Mouse (Mus musculus) inflammation-experienced regulatory T-cells (primary cell): ENCODE measurements around the gene Olfr43. TPM values are rescaled to one million over a fixed set of nuclear protein-coding genes. Genes with fewer than 3 reads are reported as not detected.

Source experiments
- polyA plus RNA-seq, 2 experiments: library from polyadenylated mRNA; unstranded; fragments of 100-300 nt; shearing (Covaris generic); gene quantifications; one replicate each; pipeline ENCODE4 v1.2.1; 2017

Gene Olfr43
- 1 to 10 TPM in 1 of 2 experiments, under 1 TPM in 1; 0.23 to 3.4 TPM for polyA plus RNA-seq

GRCm38 (mm10) chr11:74211279-74211678 lies at the start of gene Olfr43:
Gene Olfr43 (minus strand): TSS chr11:74211379.

DNA sequence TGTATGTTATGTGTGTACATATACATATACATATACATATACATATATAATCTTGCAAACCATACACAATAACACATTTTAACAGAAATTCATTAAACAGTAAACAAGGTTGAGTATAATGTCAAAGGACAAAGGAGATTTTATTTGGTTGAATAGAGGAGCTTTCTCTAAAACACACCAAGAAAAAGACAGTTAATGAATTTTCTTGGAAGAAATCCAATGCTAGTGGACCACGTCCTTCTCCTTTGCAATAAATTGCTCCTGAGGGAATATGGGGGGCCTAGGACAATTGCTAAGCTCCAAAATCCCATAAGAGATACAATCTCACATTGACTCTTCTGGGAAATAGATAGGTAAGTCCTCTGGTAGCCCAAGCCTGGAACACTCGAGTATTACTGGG lies 48.3 kb upstream of the Olfr43 start, which contains the start of gene Olfr406:
Gene Olfr406, plus strand, starts transcription at position 301 of the 400 bp plus-strand sequence.

DNA sequence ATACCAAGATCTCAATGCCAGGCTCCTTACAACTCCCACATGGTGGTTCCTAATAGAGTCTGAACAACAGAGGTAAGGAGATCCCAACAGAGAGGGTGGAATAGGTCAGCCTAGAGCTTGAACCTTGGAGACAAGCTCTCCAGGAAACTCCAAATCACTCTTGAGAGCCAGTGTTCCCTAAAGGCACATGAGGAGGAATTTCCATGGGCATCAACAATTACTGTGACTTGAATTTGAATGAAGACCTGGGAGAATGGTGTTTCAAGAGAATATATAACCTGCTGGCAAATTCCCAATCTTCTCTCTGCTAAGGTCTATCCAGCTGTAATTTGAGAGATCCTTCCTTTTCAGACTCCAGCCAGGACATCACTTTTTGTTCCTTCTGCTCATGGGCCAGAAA lies 25.2 kb downstream of the Olfr43 start, which contains the start of gene Olfr403:
Gene Olfr403, plus strand, starts transcription at position 301 of the 400 bp plus-strand sequence.

Other genes starting within 250 kb of the Olfr43 start
- under 1 TPM; 0.28 to 0.37 TPM for gene Olfr398, start 221.0 kb downstream of the Olfr43 start, polyA plus RNA-seq
- gene Olfr139, start 154.8 kb downstream of the Olfr43 start, polyA plus RNA-seq = not detected
- not detected for gene Olfr399, start 154.8 kb downstream of the Olfr43 start, polyA plus RNA-seq
- gene Zfp616, start 141.4 kb downstream of the Olfr43 start, polyA plus RNA-seq = under 1 TPM in 1 of 2 experiments, not detected in 1; 0.21 TPM
- not detected for gene Olfr401, start 97.7 kb downstream of the Olfr43 start, polyA plus RNA-seq
- not detected for gene Olfr402, start 57.9 kb downstream of the Olfr43 start, polyA plus RNA-seq
- gene Olfr403, start 25.1 kb downstream of the Olfr43 start, polyA plus RNA-seq = not detected
- under 1 TPM in 1 of 2 experiments, not detected in 1; 0.64 TPM for gene Olfr406, start 48.4 kb upstream of the Olfr43 start, polyA plus RNA-seq
- under 1 TPM; 0.10 to 0.28 TPM for gene Olfr59, start 72.4 kb upstream of the Olfr43 start, polyA plus RNA-seq
- under 1 TPM; 0.14 to 0.38 TPM for gene Olfr410, start 126.7 kb upstream of the Olfr43 start, polyA plus RNA-seq
- 1 to 10 TPM in 1 of 2 experiments, not detected in 1; 1.5 TPM for gene Olfr411, start 141.3 kb upstream of the Olfr43 start, polyA plus RNA-seq
- not detected for gene Olfr412, start 150.7 kb upstream of the Olfr43 start, polyA plus RNA-seq